Mouse (Mus musculus): ENCODE data around the gene Atf7ip. TPM values are rescaled to one million over a fixed set of nuclear protein-coding genes. Genes with fewer than 3 reads are reported as not detected.

Atf7ip gene
- polyA plus RNA-seq, 1 experiment from 2014 or later: 41.2 TPM

DNA sequence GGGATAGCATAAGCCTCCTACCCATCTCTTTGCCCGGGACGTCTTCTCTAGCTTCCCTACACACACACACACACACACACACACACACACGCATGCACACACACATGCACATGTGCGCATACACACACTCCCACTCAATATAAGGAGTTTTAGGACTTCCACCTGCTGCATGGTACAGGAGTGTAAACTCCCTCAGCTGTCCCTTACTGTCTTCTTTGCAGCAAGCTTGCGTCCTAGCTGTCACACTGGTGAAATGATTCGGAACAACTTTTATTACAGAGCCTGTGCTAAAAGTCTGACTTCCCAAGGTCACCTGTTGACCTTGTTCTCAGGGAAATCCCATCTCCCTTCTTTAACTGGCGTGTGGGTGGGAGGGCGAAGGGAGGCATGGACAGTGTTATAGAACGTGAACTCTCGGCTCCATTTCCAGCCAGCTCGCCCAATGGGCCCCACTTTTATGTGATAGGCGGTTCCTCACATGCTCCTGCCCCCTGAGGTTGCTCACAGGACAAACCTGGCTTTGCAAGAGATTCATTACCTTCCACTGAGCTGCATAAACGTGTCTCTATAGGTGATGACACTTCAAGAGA lies 126.1 kb downstream of the Atf7ip start:
- no peak for ATAC-seq (ENCODE audit: low read depth)
- 80% methylated on average over 13 of the region's 13 CpGs for WGBS
- Histone ChIP-seq H3K4me3 (ENCODE audit: low read length) (no peak overlapping the region), H3K4me1 (replicated peaks; ENCODE audit: control insufficient read depth, insufficient read depth, low read length) (peaks cover 2% of the 10 kb centered on the region; the same call in 1 of the 2 replicates), H3K27ac (ENCODE audit: low read length) (no peak overlapping the region), H3K27me3 (ENCODE audit: control insufficient read depth, insufficient read depth, low read depth, low read length) (no peaks in the 10 kb centered on the region), H3K4me2 (ENCODE audit: low read depth, low read length) (no peak overlapping the region), H3K9ac (ENCODE audit: low read length) (no peak overlapping the region), H3K36me3 (ENCODE audit: control insufficient read depth, insufficient read depth, low read length) (no peaks in the 10 kb centered on the region), H3K9me3 (ENCODE audit: control insufficient read depth, low read length) (no peaks in the 10 kb centered on the region)

DNA sequence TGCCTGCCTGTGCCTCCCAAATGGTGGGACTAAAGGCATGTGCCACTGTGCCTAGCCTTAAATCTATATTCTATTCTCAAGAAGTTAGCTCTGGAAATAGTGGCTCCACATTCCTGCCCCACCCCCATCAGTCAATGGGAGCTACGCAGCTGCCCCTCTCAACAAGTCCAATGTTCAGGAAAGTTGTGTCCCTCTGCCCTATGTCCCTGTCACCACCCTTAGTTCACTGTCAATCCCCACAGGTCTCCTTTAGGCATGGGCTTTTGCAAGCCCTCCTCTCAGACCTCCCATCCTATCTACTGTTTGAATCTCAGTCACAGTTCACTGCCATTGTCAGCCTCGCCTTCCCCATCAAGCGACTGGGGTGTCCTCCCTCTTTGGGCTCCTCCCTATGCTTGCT lies 127.2 kb downstream of the Atf7ip start:
- ATAC-seq (ENCODE audit: low read depth): no peak
- 82% methylated on average over 3 of the region's 3 CpGs for WGBS
- H3K27ac ChIP-seq (ENCODE audit: low read length): no peak overlapping the region

DNA sequence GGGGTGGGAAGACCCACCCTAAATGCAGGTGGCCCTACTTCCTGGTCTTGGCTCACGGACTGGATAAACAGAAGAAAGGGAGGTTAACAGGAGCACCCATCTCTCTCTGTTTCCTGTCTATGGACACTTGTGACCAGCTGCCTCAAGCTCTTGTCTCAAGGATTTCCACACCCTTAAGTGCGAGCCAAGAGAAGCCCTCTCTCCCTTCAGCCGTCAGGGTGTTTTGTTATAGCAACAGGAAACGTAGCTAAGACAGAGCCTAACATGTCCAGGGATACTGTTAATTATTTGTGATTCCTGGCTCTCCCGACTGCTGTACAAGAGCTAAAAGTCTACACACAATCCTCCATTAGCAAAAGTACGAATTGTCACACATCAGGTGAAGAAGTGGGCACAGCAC lies 127.8 kb downstream of the Atf7ip start:
- Histone ChIP-seq H3K9me3 (ENCODE audit: control insufficient read depth, low read length) (no peaks in the 10 kb centered on the region), H3K27ac (ENCODE audit: low read length) (no peak overlapping the region), H3K4me2 (ENCODE audit: low read depth, low read length) (no peak overlapping the region), H3K4me3 (ENCODE audit: low read length) (no peak overlapping the region), H3K9ac (ENCODE audit: low read length) (no peak overlapping the region), H3K4me1 (replicated peaks; ENCODE audit: control insufficient read depth, insufficient read depth, low read length) (no peaks in the 10 kb centered on the region), H3K36me3 (ENCODE audit: control insufficient read depth, insufficient read depth, low read length) (no peaks in the 10 kb centered on the region), H3K27me3 (ENCODE audit: control insufficient read depth, insufficient read depth, low read depth, low read length) (no peaks in the 10 kb centered on the region)
- WGBS: 33% methylated on average over 6 of the region's 6 CpGs
- 0 out of 2 replicates have a peak, but pooled peaks have one; percentile 12 for ATAC-seq (ENCODE audit: low read depth)

More for the DNA sequence above, 127.2 kb downstream of the Atf7ip start:
- H3K4me3 ChIP-seq (ENCODE audit: low read length): no peak overlapping the region
- H3K36me3 ChIP-seq (ENCODE audit: control insufficient read depth, insufficient read depth, low read length): no peaks in the 10 kb centered on the region
- no peaks in the 10 kb centered on the region for H3K9me3 ChIP-seq (ENCODE audit: control insufficient read depth, low read length)
- no peak overlapping the region for H3K4me2 ChIP-seq (ENCODE audit: low read depth, low read length)
- no peaks in the 10 kb centered on the region for H3K4me1 ChIP-seq (replicated peaks; ENCODE audit: control insufficient read depth, insufficient read depth, low read length)
- H3K27me3 ChIP-seq (ENCODE audit: control insufficient read depth, insufficient read depth, low read depth, low read length): no peaks in the 10 kb centered on the region
- no peak overlapping the region for H3K9ac ChIP-seq (ENCODE audit: low read length)

- Histone ChIP-seq H3K9me3 (ENCODE audit: control insufficient read depth, low read length) (no peaks in the 10 kb centered on the region), H3K4me1 (replicated peaks; ENCODE audit: control insufficient read depth, insufficient read depth, low read length) (no peaks in the 10 kb centered on the region), H3K27me3 (ENCODE audit: control insufficient read depth, insufficient read depth, low read depth, low read length) (no peaks in the 10 kb centered on the region), H3K4me2 (ENCODE audit: low read depth, low read length) (no peak overlapping the region), H3K36me3 (ENCODE audit: control insufficient read depth, insufficient read depth, low read length) (no peaks in the 10 kb centered on the region), H3K27ac (ENCODE audit: low read length) (no peak overlapping the region), H3K9ac (ENCODE audit: low read length) (no peak overlapping the region), H3K4me3 (ENCODE audit: low read length) (no peak overlapping the region)
- 60% methylated on average over 3 of the region's 3 CpGs for WGBS
- no peak for ATAC-seq (ENCODE audit: low read depth)
Observed at GRCm38 (mm10) chr6:136634982-136635381, 129.0 kb downstream of the Atf7ip start.

DNA sequence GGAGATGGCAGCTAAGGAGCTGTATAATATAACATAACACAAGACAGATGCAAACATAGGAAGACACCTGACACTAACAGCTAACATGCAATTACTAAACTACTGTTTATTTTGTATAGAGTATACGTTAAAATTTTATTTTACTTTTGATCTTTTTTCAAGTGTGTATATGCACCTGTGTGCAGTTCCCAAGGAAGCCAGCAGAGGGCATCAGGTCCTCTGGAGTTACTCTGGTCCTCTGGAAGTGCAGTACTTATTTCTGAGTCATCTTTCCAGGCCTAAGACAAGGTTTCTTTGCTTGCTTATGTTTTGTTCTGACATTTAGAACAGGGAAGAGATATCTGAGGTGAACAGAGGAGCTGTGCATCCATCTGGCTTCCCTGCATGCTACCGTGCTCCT lies 138.2 kb downstream of the Atf7ip start:
- H3K27ac ChIP-seq (ENCODE audit: low read length): no peak overlapping the region
- H3K4me2 ChIP-seq (ENCODE audit: low read depth, low read length): no peak overlapping the region
- 92% methylated on average over 2 of the region's 2 CpGs for WGBS
- H3K9ac ChIP-seq (ENCODE audit: low read length): no peak overlapping the region
- H3K9me3 ChIP-seq (ENCODE audit: control insufficient read depth, low read length): no peaks in the 10 kb centered on the region
- no peaks in the 10 kb centered on the region for H3K4me1 ChIP-seq (replicated peaks; ENCODE audit: control insufficient read depth, insufficient read depth, low read length)
- no peak for ATAC-seq (ENCODE audit: low read depth)
- no peaks in the 10 kb centered on the region for H3K36me3 ChIP-seq (ENCODE audit: control insufficient read depth, insufficient read depth, low read length)
- H3K4me3 ChIP-seq (ENCODE audit: low read length): no peak overlapping the region
- no peaks in the 10 kb centered on the region for H3K27me3 ChIP-seq (ENCODE audit: control insufficient read depth, insufficient read depth, low read depth, low read length)

GRCm38 (mm10) chr6:136645754-136646153 lies 139.8 kb downstream of the Atf7ip start:
- 44% methylated on average over 9 of the region's 9 CpGs for WGBS
- H3K36me3 ChIP-seq (ENCODE audit: control insufficient read depth, insufficient read depth, low read length): no peaks in the 10 kb centered on the region
- no peak overlapping the region for H3K4me2 ChIP-seq (ENCODE audit: low read depth, low read length)
- H3K4me1 ChIP-seq (replicated peaks; ENCODE audit: control insufficient read depth, insufficient read depth, low read length): no peaks in the 10 kb centered on the region
- H3K27ac ChIP-seq (ENCODE audit: low read length): no peak overlapping the region
- no peak overlapping the region for H3K4me3 ChIP-seq (ENCODE audit: low read length)
- no peak for ATAC-seq (ENCODE audit: low read depth)
- H3K9me3 ChIP-seq (ENCODE audit: control insufficient read depth, low read length): no peaks in the 10 kb centered on the region
- no peak overlapping the region for H3K9ac ChIP-seq (ENCODE audit: low read length)
- no peaks in the 10 kb centered on the region for H3K27me3 ChIP-seq (ENCODE audit: control insufficient read depth, insufficient read depth, low read depth, low read length)

DNA sequence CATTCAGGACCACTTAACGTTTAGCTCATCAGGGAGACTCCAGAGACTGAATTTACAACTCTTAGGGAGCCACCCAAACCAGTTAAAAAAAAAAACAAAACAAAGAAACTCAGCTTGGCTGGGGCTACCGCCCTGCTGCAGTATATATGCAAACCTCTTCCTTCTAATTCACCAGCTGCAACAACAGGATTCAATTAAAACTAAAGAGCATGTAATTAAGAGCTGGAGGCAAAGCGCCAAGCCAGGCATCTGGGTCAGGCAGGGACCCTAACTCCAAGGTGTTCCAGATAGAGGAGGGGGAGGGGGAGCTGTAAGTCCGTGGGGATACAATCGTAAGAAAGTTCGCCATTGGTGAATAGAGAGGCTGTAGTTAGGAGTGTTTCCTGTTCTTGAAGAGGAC lies 140.2 kb downstream of the Atf7ip start:
- H3K4me3 ChIP-seq (ENCODE audit: low read length): no peak overlapping the region
- no peaks in the 10 kb centered on the region for H3K27me3 ChIP-seq (ENCODE audit: control insufficient read depth, insufficient read depth, low read depth, low read length)
- H3K9ac ChIP-seq (ENCODE audit: low read length): no peak overlapping the region
- WGBS: 48% methylated on average over 6 of the region's 6 CpGs
- no peak overlapping the region for H3K27ac ChIP-seq (ENCODE audit: low read length)
- no peak for ATAC-seq (ENCODE audit: low read depth)
- H3K9me3 ChIP-seq (ENCODE audit: control insufficient read depth, low read length): no peaks in the 10 kb centered on the region
- H3K36me3 ChIP-seq (ENCODE audit: control insufficient read depth, insufficient read depth, low read length): no peaks in the 10 kb centered on the region
- no peaks in the 10 kb centered on the region for H3K4me1 ChIP-seq (replicated peaks; ENCODE audit: control insufficient read depth, insufficient read depth, low read length)
- no peak overlapping the region for H3K4me2 ChIP-seq (ENCODE audit: low read depth, low read length)

DNA sequence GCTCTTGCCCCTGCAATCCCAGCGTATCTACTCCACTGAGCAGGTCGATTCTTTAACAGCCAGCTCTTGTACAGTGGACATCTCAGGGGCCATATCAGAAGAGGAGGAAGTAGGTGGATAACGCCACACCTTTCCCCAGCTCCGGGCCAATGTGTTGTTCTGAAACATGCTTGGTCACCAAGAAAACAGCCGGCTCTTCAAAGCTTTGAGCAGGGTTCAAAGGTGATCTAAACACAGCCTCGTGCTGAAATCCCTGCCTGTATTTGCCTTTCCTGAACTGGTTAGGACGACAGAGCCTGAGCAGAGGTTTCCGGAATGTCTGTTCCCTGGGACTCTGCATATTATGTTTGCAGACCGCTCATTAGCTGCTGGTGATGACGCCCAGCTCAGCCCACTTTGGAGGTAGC lies 141.5 kb downstream of the Atf7ip start:
- ATAC-seq (ENCODE audit: low read depth): no peak

DNA sequence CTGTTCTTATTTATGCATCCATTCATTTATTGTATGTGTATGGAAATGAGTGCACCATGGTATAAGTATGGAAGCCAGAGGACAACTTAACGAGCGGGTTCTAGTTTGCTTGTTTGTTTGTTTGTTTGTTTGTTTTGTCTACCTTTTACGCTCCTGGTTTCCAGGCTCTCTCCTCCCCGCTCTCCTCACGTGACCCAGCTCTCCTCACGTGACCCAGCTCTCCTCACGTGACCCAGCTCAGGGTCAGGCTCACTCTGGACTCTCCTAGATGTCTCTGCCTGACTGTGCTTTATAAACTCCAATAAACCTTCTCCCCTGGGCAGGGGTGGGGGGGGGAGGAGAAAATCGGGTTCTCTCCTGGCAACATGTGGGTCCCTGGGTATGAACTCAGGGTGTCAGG lies 144.7 kb downstream of the Atf7ip start:
- no peak overlapping the region for H3K27ac ChIP-seq (ENCODE audit: low read length)
- H3K36me3 ChIP-seq (ENCODE audit: control insufficient read depth, insufficient read depth, low read length): no peaks in the 10 kb centered on the region
- H3K27me3 ChIP-seq (ENCODE audit: control insufficient read depth, insufficient read depth, low read depth, low read length): no peaks in the 10 kb centered on the region
- H3K4me2 ChIP-seq (ENCODE audit: low read depth, low read length): no peak overlapping the region
- H3K4me1 ChIP-seq (replicated peaks; ENCODE audit: control insufficient read depth, insufficient read depth, low read length): no peaks in the 10 kb centered on the region
- H3K9me3 ChIP-seq (ENCODE audit: control insufficient read depth, low read length): no peaks in the 10 kb centered on the region
- ATAC-seq (ENCODE audit: low read depth): no peak
- H3K9ac ChIP-seq (ENCODE audit: low read length): no peak overlapping the region
- 85% methylated on average over 8 of the region's 8 CpGs for WGBS
- H3K4me3 ChIP-seq (ENCODE audit: low read length): no peak overlapping the region

More for the DNA sequence above, 141.5 kb downstream of the Atf7ip start:
- Histone ChIP-seq H3K4me1 (replicated peaks; ENCODE audit: control insufficient read depth, insufficient read depth, low read length) (no peaks in the 10 kb centered on the region), H3K27me3 (ENCODE audit: control insufficient read depth, insufficient read depth, low read depth, low read length) (no peaks in the 10 kb centered on the region), H3K4me2 (ENCODE audit: low read depth, low read length) (no peak overlapping the region), H3K36me3 (ENCODE audit: control insufficient read depth, insufficient read depth, low read length) (no peaks in the 10 kb centered on the region), H3K4me3 (ENCODE audit: low read length) (no peak overlapping the region), H3K9me3 (ENCODE audit: control insufficient read depth, low read length) (no peaks in the 10 kb centered on the region), H3K27ac (ENCODE audit: low read length) (no peak overlapping the region), H3K9ac (ENCODE audit: low read length) (no peak overlapping the region)
- WGBS: 33% methylated on average over 10 of the region's 10 CpGs

- Histone ChIP-seq H3K9me3 (ENCODE audit: control insufficient read depth, low read length) (no peaks in the 10 kb centered on the region), H3K27ac (ENCODE audit: low read length) (no peak overlapping the region), H3K4me3 (ENCODE audit: low read length) (no peak overlapping the region), H3K4me2 (ENCODE audit: low read depth, low read length) (no peak overlapping the region), H3K36me3 (ENCODE audit: control insufficient read depth, insufficient read depth, low read length) (no peaks in the 10 kb centered on the region), H3K9ac (ENCODE audit: low read length) (no peak overlapping the region), H3K4me1 (replicated peaks; ENCODE audit: control insufficient read depth, insufficient read depth, low read length) (no peaks in the 10 kb centered on the region; the same call in 1 of the 2 replicates), H3K27me3 (ENCODE audit: control insufficient read depth, insufficient read depth, low read depth, low read length) (no peaks in the 10 kb centered on the region)
- WGBS: 56% methylated on average over 5 of the region's 5 CpGs
- ATAC-seq (ENCODE audit: low read depth): no peak
Observed at GRCm38 (mm10) chr6:136653331-136653730, 147.4 kb downstream of the Atf7ip start.

Data from lung, embryonic 16.5 days (tissue).